Mouse (Mus musculus) cerebellum, adult 2 months (tissue): ENCODE data around the gene Pacsin1. TPM values are rescaled to one million over a fixed set of nuclear protein-coding genes. Genes with fewer than 3 reads are reported as not detected.
A peak's percentile ranks its signal among the peaks of the same experiment; 100 is the strongest.

ENCODE experiments used
- DNase-seq, 2 experiments: peaks; one replicate each; pipeline ENCODE4 v3.0.0; 2021
- H3K27ac ChIP-seq: fragments of 200-500 bp; 2 replicates; pipeline ENCODE4 v1.5.1; 2012; ENCODE audit warnings: low read length, control low read depth, inconsistent platforms; ENCODE audit not compliant: insufficient read depth
- H3K27me3 ChIP-seq: fragments of 200-500 bp; 2 replicates; pipeline ENCODE4 v1.6.1; 2012; ENCODE audit warnings: inconsistent platforms, mild to moderate bottlenecking, low read length, moderate library complexity; ENCODE audit not compliant: control insufficient read depth, insufficient read depth
- H3K4me1 ChIP-seq: fragments of 200-500 bp; 2 replicates; pipeline ENCODE4 v1.6.1; 2011; ENCODE audit warnings: low read length; ENCODE audit not compliant: control insufficient read depth, insufficient read depth
- H3K4me3 ChIP-seq: fragments of 200-500 bp; replicated peaks from 2 replicates; pipeline ENCODE3; 2011; ENCODE audit warnings: mild to moderate bottlenecking, low read depth, low read length, control low read depth; ENCODE audit not compliant: insufficient read depth
- CTCF ChIP-seq: fragments of 200-500 bp; IDR thresholded peaks from 2 replicates; pipeline ENCODE4 v1.5.1; 2011; ENCODE audit warnings: low read depth, mild to moderate bottlenecking, control low read depth, low read length, moderate library complexity, borderline replicate concordance; ENCODE audit not compliant: insufficient read depth
- POLR2A ChIP-seq: fragments of 200-500 bp; IDR thresholded peaks from 2 replicates; pipeline ENCODE4 v1.6.1; 2011; ENCODE audit warnings: low read length, control low read depth, borderline replicate concordance; ENCODE audit not compliant: insufficient read depth
- WGBS: fragments of 180-500 bp; shearing (Covaris S2); methylation state at CpG from one replicate; pipeline ENCODE4 v1.1.7; 2018; 5-methylcytosine and 5-hydroxymethylcytosine counted together
- polyA plus RNA-seq: library from polyadenylated mRNA; depleted of rRNA; stranded (reverse); fragments of >200 nt; gene quantifications from 2 replicates; pipeline ENCODE4 v1.2.3, GENCODE M21; 2012

The Pacsin1 gene
- polyA plus RNA-seq, 1 experiment, result 228 TPM

- no peaks in the 10 kb centered on the region for H3K27me3 ChIP-seq
- peak overlapping the region; percentile 48 for H3K4me3 ChIP-seq
- H3K27ac ChIP-seq, result peak overlapping the region; percentile 99
- 3% methylated on average over 12 of the region's 12 CpGs for WGBS
- peak; percentile 50; the same call in 1 of the 2 replicates for TF ChIP-seq POLR2A
- TF ChIP-seq CTCF, result no peak
- peak; percentile 98 to 99 for DNase-seq
- H3K4me1 ChIP-seq, result peaks cover 54% of the 10 kb centered on the region
Observed at GRCm38 (mm10) chr17:27642491-27643062, 12.7 kb upstream of the Pacsin1 start.

GRCm38 (mm10) chr17:27643101-27643500 is 12.2 kb upstream of the Pacsin1 start:
- H3K4me1 ChIP-seq, result peaks cover 52% of the 10 kb centered on the region
- peak overlapping the region; percentile 99 for H3K27ac ChIP-seq
- peak; percentile 64 to 77 for DNase-seq
- no peaks in the 10 kb centered on the region for H3K27me3 ChIP-seq
- WGBS, result 3% methylated on average over 6 of the region's 6 CpGs
- H3K4me3 ChIP-seq, result peak overlapping the region; percentile 43
- TF ChIP-seq CTCF, result no peak
- no peak for TF ChIP-seq POLR2A

- no peak for DNase-seq
Observed at GRCm38 (mm10) chr17:27643756-27644155, 11.6 kb upstream of the Pacsin1 start.

GRCm38 (mm10) chr17:27644572-27644971 is 10.7 kb upstream of the Pacsin1 start:
- DNase-seq, result no peak
- Histone ChIP-seq H3K4me3 (no peak overlapping the region), H3K4me1 (peaks cover 40% of the 10 kb centered on the region), H3K27me3 (no peaks in the 10 kb centered on the region), H3K27ac (peak overlapping the region; percentile 99)
- peak; percentile 39; the same call in 1 of the 2 replicates for TF ChIP-seq CTCF
- TF ChIP-seq POLR2A, result no peak
- WGBS, result 52% methylated on average over 2 of the region's 2 CpGs

More at GRCm38 (mm10) chr17:27643756-27644155, 11.6 kb upstream of the Pacsin1 start:
- Histone ChIP-seq H3K4me3 (no peak overlapping the region), H3K4me1 (peaks cover 48% of the 10 kb centered on the region), H3K27ac (peak overlapping the region; percentile 99), H3K27me3 (no peaks in the 10 kb centered on the region)
- TF ChIP-seq CTCF (no peak), POLR2A (no peak)
- 44% methylated on average over 9 of the region's 9 CpGs for WGBS

GRCm38 (mm10) chr17:27645807-27646206 is 9.5 kb upstream of the Pacsin1 start:
- Histone ChIP-seq H3K4me3 (no peak overlapping the region), H3K4me1 (peaks cover 43% of the 10 kb centered on the region), H3K27ac (peak overlapping the region; percentile 39; the same call in 1 of the 2 replicates), H3K27me3 (no peaks in the 10 kb centered on the region)
- peak; percentile 60 to 65 for DNase-seq
- no peak for TF ChIP-seq CTCF
- TF ChIP-seq POLR2A, result no peak
- 13% methylated on average over 7 of the region's 7 CpGs for WGBS

- no peaks in the 10 kb centered on the region for H3K27me3 ChIP-seq
Observed at GRCm38 (mm10) chr17:27650160-27650559, 5.1 kb upstream of the Pacsin1 start.

GRCm38 (mm10) chr17:27650586-27650985 is 4.7 kb upstream of the Pacsin1 start:
- Histone ChIP-seq H3K27ac (peak overlapping the region; percentile 0; the same call in 1 of the 2 replicates), H3K4me1 (peaks cover 26% of the 10 kb centered on the region), H3K4me3 (no peak overlapping the region), H3K27me3 (no peaks in the 10 kb centered on the region)
- DNase-seq, result peak in 1 of 2 experiments; percentile 59
- TF ChIP-seq POLR2A, result no peak
- no peak for TF ChIP-seq CTCF
- WGBS, result 52% methylated on average over 13 of the region's 13 CpGs

More at GRCm38 (mm10) chr17:27650160-27650559, 5.1 kb upstream of the Pacsin1 start:
- 8% methylated on average over 12 of the region's 12 CpGs for WGBS
- H3K27ac ChIP-seq, result 0 out of 2 replicates have a peak overlapping the region, but pooled peaks have one; percentile 0
- no peak overlapping the region for H3K4me3 ChIP-seq
- DNase-seq, result peak; percentile 83 to 84
- H3K4me1 ChIP-seq, result peaks cover 31% of the 10 kb centered on the region
- TF ChIP-seq POLR2A (no peak), CTCF (peak; percentile 96)

- TF ChIP-seq CTCF, result no peak
- no peak overlapping the region for H3K27ac ChIP-seq
- H3K4me1 ChIP-seq, result peaks cover 15% of the 10 kb centered on the region; the same call in 1 of the 2 replicates
- H3K4me3 ChIP-seq, result no peak overlapping the region
- 91% methylated on average over 23 of the region's 23 CpGs for WGBS
- H3K27me3 ChIP-seq, result no peaks in the 10 kb centered on the region
- DNase-seq, result no peak
Observed at GRCm38 (mm10) chr17:27652046-27652790, 3.1 kb upstream of the Pacsin1 start.
